In the genomic region with DNA sequence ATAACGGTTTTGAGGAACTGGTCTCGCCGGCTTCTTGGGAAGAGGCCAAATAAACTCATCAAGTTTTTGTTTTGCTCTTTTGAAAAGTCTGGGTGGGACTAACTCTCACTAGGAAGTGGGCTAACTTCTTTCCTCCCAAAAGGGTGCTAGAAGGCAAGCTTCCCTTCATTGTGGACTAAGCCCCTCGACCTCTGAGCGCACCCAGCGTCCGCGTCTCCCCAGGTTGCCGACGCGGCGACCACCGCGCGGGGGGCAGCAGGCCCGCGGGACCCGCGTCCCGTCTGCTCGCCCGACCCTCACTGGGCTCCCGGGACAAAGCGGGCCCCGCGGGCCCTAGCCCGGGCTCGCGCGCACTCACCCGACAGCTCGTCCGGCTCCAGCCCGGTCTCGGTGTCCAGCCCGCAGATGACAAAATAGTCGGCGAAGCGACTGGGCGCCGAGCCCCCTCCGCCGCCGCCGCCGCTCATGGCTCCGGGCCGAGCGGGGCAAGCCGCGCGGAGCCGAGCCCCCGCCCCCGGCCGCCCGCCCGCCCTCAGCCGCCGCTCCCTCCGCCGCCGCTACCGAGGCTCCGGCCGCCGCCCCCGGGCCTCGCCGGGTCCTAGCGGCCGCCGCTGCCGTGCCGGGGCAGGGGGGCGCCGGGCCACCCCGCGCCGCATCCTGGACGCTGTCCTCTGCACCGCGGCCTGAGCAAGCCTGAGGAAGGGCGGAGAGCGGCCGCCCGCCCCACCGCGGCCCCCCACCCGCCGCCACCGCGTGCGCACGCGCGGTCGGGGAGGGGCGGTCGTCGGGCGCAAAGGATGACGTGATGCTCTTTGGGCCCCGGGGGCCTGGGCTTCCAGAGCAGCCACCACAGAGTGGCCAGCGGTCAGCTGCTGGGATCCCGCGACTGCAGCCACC, we compare ENCODE assay signal across 8 mouse cellular contexts. TPM values are rescaled to one million over a fixed set of nuclear protein-coding genes. Genes with fewer than 3 reads are reported as not detected.
DNase-seq lines count a peak whose midpoint lies in the region; ATAC-seq and TF ChIP-seq lines count a peak whose summit lies in the region.

A gene (minus strand): TSS at position 755 of the 897 bp plus-strand sequence.

- 0% methylated on average over 77 of the region's 107 CpGs for WGBS in forebrain, embryonic 15.5 days
- WGBS in lung, embryonic 14.5 days = 0% methylated on average over 71 of the region's 107 CpGs
- 1% methylated on average over 90 of the region's 107 CpGs for WGBS in olfactory bulb, adult 2 months
- WGBS in thymus, adult 2 months = under 1% methylated on average over 87 of the region's 107 CpGs

- TF ChIP-seq CTCF in lung, embryonic 14.5 days (IDR thresholded peaks at IDR 0.05; ENCODE audit: low read depth) = no peak
- TF ChIP-seq CTCF in olfactory bulb, adult 2 months (IDR thresholded peaks at IDR 0.05; ENCODE audit: insufficient read depth, low read depth, low read length) = no peak
- TF ChIP-seq CTCF in thymus, adult 2 months (IDR thresholded peaks at IDR 0.05; ENCODE audit: borderline replicate concordance, control insufficient read depth, extremely low read depth, insufficient read depth, low read length, poor library complexity) = no peak

- intact Hi-C loops in heart, postnatal 25 days (cut with DNase I) = no loop called here

- H3K4me2 ChIP-seq in forebrain, embryonic 15.5 days (replicated peaks) = peak within 1 kb of the TSS; percentile 63
- peak within 1 kb of the TSS; percentile 76 for H3K4me2 ChIP-seq in lung, embryonic 14.5 days

- peak; percentile 94 for TF ChIP-seq POLR2A in olfactory bulb, adult 2 months (IDR thresholded peaks at IDR 0.05; ENCODE audit: insufficient read depth, low read depth, low read length)
- no peak for TF ChIP-seq POLR2A in thymus, adult 2 months (IDR thresholded peaks at IDR 0.05; ENCODE audit: control insufficient read depth, extremely low read depth, insufficient read depth, low read length, poor library complexity)

- peak within 1 kb of the TSS; percentile 89 for H3K27ac ChIP-seq in forebrain, embryonic 15.5 days (replicated peaks)
- H3K27ac ChIP-seq in lung, embryonic 14.5 days (ENCODE audit: low read depth) = peak within 1 kb of the TSS; percentile 92
- H3K27ac ChIP-seq in olfactory bulb, adult 2 months (ENCODE audit: insufficient read depth, low read depth, low read length) = peak within 1 kb of the TSS; percentile 99
- peak within 1 kb of the TSS; percentile 12; the same call in 1 of the 2 replicates for H3K27ac ChIP-seq in thymus, adult 2 months (ENCODE audit: control insufficient read depth, insufficient read depth, low read length)

- H3K4me3 ChIP-seq in forebrain, embryonic 15.5 days = peak within 1 kb of the TSS; percentile 90
- peak within 1 kb of the TSS; percentile 72 for H3K4me3 ChIP-seq in lung, embryonic 14.5 days (ENCODE audit: low read depth, low read length)
- H3K4me3 ChIP-seq in olfactory bulb, adult 2 months (ENCODE audit: insufficient read depth, low read depth, low read length) = peak within 1 kb of the TSS; percentile 98
- peak within 1 kb of the TSS; percentile 75 for H3K4me3 ChIP-seq in thymus, adult 2 months (ENCODE audit: control insufficient read depth, insufficient read depth, low read length)

- peaks cover 44% of the 10 kb centered on the region for H3K4me1 ChIP-seq in forebrain, embryonic 15.5 days
- H3K4me1 ChIP-seq in lung, embryonic 14.5 days (ENCODE audit: insufficient read depth) = peaks cover 10% of the 10 kb centered on the region
- peaks cover 5% of the 10 kb centered on the region; the same call in 1 of the 2 replicates for H3K4me1 ChIP-seq in olfactory bulb, adult 2 months (ENCODE audit: control insufficient read depth, insufficient read depth, low read length)
- peaks cover 9% of the 10 kb centered on the region; the same call in 1 of the 2 replicates for H3K4me1 ChIP-seq in thymus, adult 2 months (replicated peaks; ENCODE audit: control insufficient read depth, insufficient read depth, low read length)

- H3K9me3 ChIP-seq in forebrain, embryonic 15.5 days = no peaks in the 10 kb centered on the region
- H3K9me3 ChIP-seq in lung, embryonic 14.5 days (ENCODE audit: low read depth, low read length) = no peaks in the 10 kb centered on the region; the same call in 1 of the 2 replicates

- DNase-seq in ES-CJ7 (ENCODE audit: low read depth, low spot score) = peak; percentile 47
- peak; percentile 80 for DNase-seq in cerebellum, adult 11 months
- peak; percentile 73 for DNase-seq in heart, postnatal 25 days (ENCODE audit: low spot score)
- DNase-seq in layer of hippocampus, adult 18-20 months (ENCODE audit: low spot score in 2 of 2) = peak; percentile 65 to 80
- DNase-seq in lung, embryonic 14.5 days = peak; percentile 91
- DNase-seq in thymus, adult 2 months = peak; percentile 40

- ATAC-seq in forebrain, embryonic 15.5 days (replicated peaks) = peak; percentile 92
- ATAC-seq in lung, embryonic 14.5 days (ENCODE audit: insufficient read depth) = peak; percentile 94

- no peaks in the 10 kb centered on the region for H3K27me3 ChIP-seq in forebrain, embryonic 15.5 days
- H3K27me3 ChIP-seq in lung, embryonic 14.5 days (ENCODE audit: insufficient read depth, low read length) = no peaks in the 10 kb centered on the region
- H3K27me3 ChIP-seq in thymus, adult 2 months (ENCODE audit: control insufficient read depth, insufficient read depth, low read length) = peaks cover 8% of the 10 kb centered on the region; the same call in 1 of the 2 replicates

- H3K9ac ChIP-seq in forebrain, embryonic 15.5 days (replicated peaks) = peak within 1 kb of the TSS; percentile 93
- H3K9ac ChIP-seq in lung, embryonic 14.5 days = peak within 1 kb of the TSS; percentile 91

- H3K36me3 ChIP-seq in forebrain, embryonic 15.5 days = no peaks in the 10 kb centered on the region
- no peaks in the 10 kb centered on the region for H3K36me3 ChIP-seq in lung, embryonic 14.5 days (ENCODE audit: insufficient read depth)
- no peaks in the 10 kb centered on the region for H3K36me3 ChIP-seq in thymus, adult 2 months (ENCODE audit: control insufficient read depth, insufficient read depth, low read length)

RNA-seq across cellular contexts. Expression of the gene that starts here (rescaled TPM):
- polyA plus RNA-seq in forebrain, embryonic 15.5 days (2015; fragmentation: Nextera tagmentation; extraction: Ambion mirVana) = 47.3 and 54.1 TPM in 2 replicates
- total RNA-seq in heart, postnatal 25 days (2021) = 100 to 1,000 TPM; 144 to 148 TPM
- total RNA-seq in layer of hippocampus, adult 18-20 months (2021) = 100 to 1,000 TPM; 215 to 216 TPM
- 51.4 and 51.7 TPM in 2 replicates for polyA plus RNA-seq in lung, embryonic 14.5 days (2014; fragmentation: Nextera tagmentation; extraction: Ambion mirVana)
- 223 TPM in 1 of 2 replicates, not detected in the other for polyA plus RNA-seq in olfactory bulb, adult 2 months (2012; ENCODE audit: insufficient read depth, insufficient read length, low replicate concordance, missing spikeins)
- polyA plus RNA-seq in thymus, adult 2 months (2012; rRNA removed) = 35.0 and 44.0 TPM in 2 replicates

Comparison
In these comparisons a context has a peak if more than half of its experiments do, and no peak if none do; other contexts are left out.
1. Peak in every context shown above with its lines: DNase-seq, ATAC-seq, H3K4me3 ChIP-seq and H3K27ac ChIP-seq.
2. DNase-seq: peak in every context shown above with its lines; median percentile 91 in lung, embryonic 14.5 days; 80 in cerebellum, adult 11 months; 73 in heart, postnatal 25 days; 72 in layer of hippocampus, adult 18-20 months; 47 in ES-CJ7; 40 in thymus, adult 2 months.
3. H3K27ac ChIP-seq: peak in every context shown above with its lines; median percentile 99 in olfactory bulb, adult 2 months; 92 in lung, embryonic 14.5 days; 89 in forebrain, embryonic 15.5 days; 12 in thymus, adult 2 months.